Mouse (Mus musculus) neural tube, embryonic 12.5 days (tissue): ENCODE measurements around the gene Wdr82. TPM values are rescaled to one million over a fixed set of nuclear protein-coding genes. Genes with fewer than 3 reads are reported as not detected.

Source experiments
- ATAC-seq: fragments of 200-750 bp; cut with Nextera tagmentation; 2 replicates; pipeline ENCODE4 v1.8.0; 2017; ENCODE audit warnings: low read depth, mild to moderate bottlenecking, moderate TSS enrichment, moderate library complexity; ENCODE audit not compliant: low FRiP score
- H3K27ac ChIP-seq: fragments of 300-500 bp; sonication (generic); 2 replicates; pipeline ENCODE4 v1.5.1; 2016
- H3K27me3 ChIP-seq: fragments of 300-500 bp; sonication (generic); replicated peaks from 2 replicates; pipeline ENCODE4 v1.6.1; 2016; ENCODE audit warnings: mild to moderate bottlenecking
- H3K36me3 ChIP-seq: fragments of 300-500 bp; sonication (generic); 2 replicates; pipeline ENCODE4 v1.6.1; 2016; ENCODE audit warnings: mild to moderate bottlenecking
- H3K4me1 ChIP-seq: fragments of 300-500 bp; sonication (generic); 2 replicates; pipeline ENCODE4 v1.6.1; 2016
- H3K4me2 ChIP-seq: fragments of 300-500 bp; sonication (generic); replicated peaks from 2 replicates; pipeline ENCODE4 v1.6.1; 2016; ENCODE audit warnings: mild to moderate bottlenecking
- H3K4me3 ChIP-seq: fragments of 300-500 bp; sonication (generic); 2 replicates; pipeline ENCODE4 v1.5.1; 2016
- H3K9ac ChIP-seq: fragments of 300-500 bp; sonication (generic); 2 replicates; pipeline ENCODE4 v1.6.1; 2016; ENCODE audit warnings: mild to moderate bottlenecking
- H3K9me3 ChIP-seq: fragments of 300-500 bp; sonication (generic); 2 replicates; pipeline ENCODE4 v1.6.1; 2016; ENCODE audit warnings: mild to moderate bottlenecking
- WGBS: fragments of 180-500 bp; shearing (Covaris S2); methylation state at CpG from one replicate; pipeline ENCODE4 v1.1.7; 2016; 5-methylcytosine and 5-hydroxymethylcytosine counted together
- polyA plus RNA-seq: library from polyadenylated mRNA; unstranded; fragments of >200 nt; fragmentation: Nextera tagmentation; extraction: Ambion mirVana; gene quantifications from 2 replicates; pipeline ENCODE4 v1.2.1, GENCODE M21; 2016

The Wdr82 gene
- polyA plus RNA-seq, 1 experiment from 2014 or later: 27.6 TPM

GRCm38 (mm10) chr9:106202819-106203636 is 32.3 kb downstream of the Wdr82 start, which contains the start of gene Twf2:
TSS of gene Twf2 (plus strand) at chr9:106203108.
- Histone ChIP-seq H3K4me2 (peak within 1 kb of the TSS; percentile 70), H3K27me3 (no peaks in the 10 kb centered on the region), H3K9me3 (no peaks in the 10 kb centered on the region), H3K9ac (peak within 1 kb of the TSS; percentile 76), H3K36me3 (no peaks in the 10 kb centered on the region), H3K4me1 (peaks cover 36% of the 10 kb centered on the region), H3K27ac (peak within 1 kb of the TSS; percentile 10; the same call in 1 of the 2 replicates), H3K4me3 (peak within 1 kb of the TSS; percentile 66)
- WGBS: 2% methylated on average over 61 of the region's 61 CpGs
- peak; percentile 80 for ATAC-seq

- Histone ChIP-seq H3K9ac (peak overlapping the region; percentile 76), H3K27ac (peak overlapping the region; percentile 10; the same call in 1 of the 2 replicates), H3K27me3 (no peaks in the 10 kb centered on the region), H3K9me3 (no peaks in the 10 kb centered on the region), H3K4me3 (peak overlapping the region; percentile 66; the same call in 1 of the 2 replicates), H3K36me3 (no peaks in the 10 kb centered on the region), H3K4me1 (peaks cover 25% of the 10 kb centered on the region), H3K4me2 (peak overlapping the region; percentile 70)
- 77% methylated on average over 7 of the region's 7 CpGs for WGBS
- no peak for ATAC-seq
These were observed 33.5 kb downstream of the Wdr82 start for GRCm38 (mm10) chr9:106203990-106204851.

GRCm38 (mm10) chr9:106205713-106206290 is 35.1 kb downstream of the Wdr82 start:
- WGBS: 83% methylated on average over 7 of the region's 7 CpGs
- Histone ChIP-seq H3K27ac (no peak overlapping the region), H3K9ac (no peak overlapping the region)

GRCm38 (mm10) chr9:106206515-106206914 is 35.8 kb downstream of the Wdr82 start:
- no peak for ATAC-seq
- no peak overlapping the region for H3K9ac ChIP-seq
- no peak overlapping the region for H3K4me2 ChIP-seq
- 82% methylated on average over 2 of the region's 2 CpGs for WGBS
- H3K9me3 ChIP-seq: no peaks in the 10 kb centered on the region
- no peak overlapping the region for H3K27ac ChIP-seq
- no peaks in the 10 kb centered on the region for H3K27me3 ChIP-seq
- no peaks in the 10 kb centered on the region for H3K36me3 ChIP-seq
- H3K4me1 ChIP-seq: peaks cover 26% of the 10 kb centered on the region
- H3K4me3 ChIP-seq: no peak overlapping the region

More at GRCm38 (mm10) chr9:106205713-106206290, 35.1 kb downstream of the Wdr82 start:
- no peak for ATAC-seq
- Histone ChIP-seq H3K36me3 (no peaks in the 10 kb centered on the region), H3K9me3 (no peaks in the 10 kb centered on the region), H3K4me3 (no peak overlapping the region), H3K27me3 (no peaks in the 10 kb centered on the region), H3K4me2 (no peak overlapping the region), H3K4me1 (peaks cover 21% of the 10 kb centered on the region)

GRCm38 (mm10) chr9:106208181-106208580 is 37.5 kb downstream of the Wdr82 start:
- Histone ChIP-seq H3K4me2 (no peak overlapping the region), H3K4me3 (no peak overlapping the region), H3K4me1 (peaks cover 33% of the 10 kb centered on the region), H3K27ac (no peak overlapping the region), H3K36me3 (peaks cover 10% of the 10 kb centered on the region), H3K9me3 (no peaks in the 10 kb centered on the region), H3K27me3 (no peaks in the 10 kb centered on the region), H3K9ac (no peak overlapping the region)
- no peak for ATAC-seq
- 78% methylated on average over 5 of the region's 5 CpGs for WGBS

GRCm38 (mm10) chr9:106209954-106210353 is 39.2 kb downstream of the Wdr82 start:
- peaks cover 27% of the 10 kb centered on the region for H3K36me3 ChIP-seq
- H3K27ac ChIP-seq: no peak overlapping the region
- no peaks in the 10 kb centered on the region for H3K27me3 ChIP-seq
- H3K4me2 ChIP-seq: no peak overlapping the region
- H3K4me1 ChIP-seq: peaks cover 16% of the 10 kb centered on the region
- no peak for ATAC-seq
- H3K4me3 ChIP-seq: no peak overlapping the region
- no peak overlapping the region for H3K9ac ChIP-seq
- 94% methylated on average over 4 of the region's 4 CpGs for WGBS
- H3K9me3 ChIP-seq: no peaks in the 10 kb centered on the region

GRCm38 (mm10) chr9:106210853-106211609 is 40.3 kb downstream of the Wdr82 start:
- 33% methylated on average over 9 of the region's 9 CpGs for WGBS
- Histone ChIP-seq H3K4me2 (peak overlapping the region; percentile 59), H3K9me3 (no peaks in the 10 kb centered on the region), H3K36me3 (peaks cover 30% of the 10 kb centered on the region), H3K27ac (no peak overlapping the region), H3K27me3 (no peaks in the 10 kb centered on the region), H3K9ac (peak overlapping the region; percentile 38; the same call in 1 of the 2 replicates), H3K4me3 (no peak overlapping the region), H3K4me1 (peaks cover 12% of the 10 kb centered on the region)
- 0 out of 2 replicates have a peak, but pooled peaks have one; percentile 30 for ATAC-seq

- Histone ChIP-seq H3K4me2 (peak overlapping the region; percentile 59), H3K9ac (peak overlapping the region; percentile 38; the same call in 1 of the 2 replicates), H3K4me3 (peak overlapping the region; percentile 15), H3K9me3 (no peaks in the 10 kb centered on the region), H3K27me3 (no peaks in the 10 kb centered on the region), H3K27ac (no peak overlapping the region; the same call in 1 of the 2 replicates), H3K36me3 (peaks cover 30% of the 10 kb centered on the region), H3K4me1 (peaks cover 12% of the 10 kb centered on the region)
- 18% methylated on average over 37 of the region's 37 CpGs for whole genome bisulfite sequencing
- ATAC-seq: peak; percentile 86
These were observed 41.2 kb downstream of the Wdr82 start for GRCm38 (mm10) chr9:106211680-106212593.

- no peak for ATAC-seq
- no peaks in the 10 kb centered on the region for H3K9me3 ChIP-seq
- peaks cover 12% of the 10 kb centered on the region for H3K4me1 ChIP-seq
- no peaks in the 10 kb centered on the region for H3K27me3 ChIP-seq
- no peak overlapping the region for H3K27ac ChIP-seq
- no peak overlapping the region for H3K4me3 ChIP-seq
- WGBS: 87% methylated on average over 12 of the region's 12 CpGs
- H3K36me3 ChIP-seq: peaks cover 30% of the 10 kb centered on the region
- H3K9ac ChIP-seq: no peak overlapping the region
- H3K4me2 ChIP-seq: no peak overlapping the region; the same call in 1 of the 2 replicates
These were observed 41.9 kb downstream of the Wdr82 start for GRCm38 (mm10) chr9:106212594-106212981.

GRCm38 (mm10) chr9:106215341-106216125 is 44.8 kb downstream of the Wdr82 start:
- no peak overlapping the region for H3K4me2 ChIP-seq
- 84% methylated on average over 6 of the region's 6 CpGs for WGBS
- H3K27ac ChIP-seq: no peak overlapping the region
- H3K27me3 ChIP-seq: no peaks in the 10 kb centered on the region
- H3K9me3 ChIP-seq: no peaks in the 10 kb centered on the region
- peaks cover 30% of the 10 kb centered on the region for H3K36me3 ChIP-seq
- H3K4me1 ChIP-seq: peaks cover 12% of the 10 kb centered on the region
- no peak overlapping the region for H3K4me3 ChIP-seq
- no peak overlapping the region for H3K9ac ChIP-seq
- no peak for ATAC-seq
